Mouse (Mus musculus): ENCODE measurements around the gene Olfr267.

DNA sequence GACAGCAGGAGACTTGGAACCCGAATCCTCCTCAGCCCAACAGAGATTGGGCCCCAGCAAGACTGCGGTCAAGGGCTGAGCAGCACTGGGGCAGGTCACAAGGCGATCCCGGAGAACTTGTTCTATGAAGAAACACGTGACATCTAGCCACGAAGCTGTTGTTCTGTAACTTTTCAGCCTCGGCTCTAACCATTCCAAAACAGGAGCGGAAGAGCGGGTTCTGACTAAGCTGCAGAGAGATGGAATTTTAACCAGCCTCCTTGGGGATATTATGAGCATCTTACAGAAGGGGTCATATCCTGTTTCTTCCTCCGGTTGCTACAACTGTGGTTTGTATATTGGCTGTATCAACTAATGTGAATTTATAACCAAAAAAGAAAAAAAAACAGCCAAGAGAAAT lies 38.4 kb downstream of the Olfr267 start:
- no peak for TF ChIP-seq CTCF (IDR thresholded peaks at IDR 0.05)
- no peak for TF ChIP-seq POLR2A (IDR thresholded peaks at IDR 0.05; ENCODE audit: insufficient read depth, low read depth, low read length)
